ENCODE assay signal across 14 mouse cellular contexts in the genomic region with DNA sequence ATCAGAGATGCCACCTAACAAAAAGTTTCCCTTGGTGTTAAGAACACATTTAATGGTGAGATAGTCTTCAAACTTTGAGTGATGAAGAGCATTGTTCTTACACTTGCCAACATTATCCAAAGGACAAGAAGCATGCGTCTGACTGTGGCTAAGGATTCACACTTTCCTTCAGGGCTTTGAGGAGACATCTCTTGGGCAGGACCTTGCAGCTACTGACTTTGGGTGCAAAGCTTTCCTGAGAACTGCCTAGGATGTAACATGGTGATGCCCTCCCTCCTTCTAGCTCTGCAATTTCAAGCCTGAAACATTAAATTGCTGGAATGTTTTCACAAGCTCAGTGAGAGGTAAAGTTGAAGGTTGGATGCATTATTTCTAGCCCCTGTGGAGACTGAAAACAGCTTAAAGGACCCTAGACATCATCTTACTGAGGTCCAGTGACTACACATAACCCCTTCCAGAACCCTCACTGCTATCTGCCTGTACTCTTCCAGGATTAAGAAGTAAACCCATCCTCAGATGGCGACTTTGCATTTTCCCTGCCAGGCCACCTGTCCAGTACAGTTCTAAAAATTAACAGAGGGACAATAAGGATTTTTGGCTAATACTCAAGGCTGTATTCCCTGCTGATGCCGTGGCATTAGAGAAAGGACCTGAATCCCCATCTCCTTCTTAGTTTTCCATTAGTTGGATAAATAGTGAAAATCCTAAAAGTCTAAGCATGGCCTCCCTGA.
"Had no signal": no experiment of that assay in that cellular context is flagged by ENCODE, and none has a peak within 500 bp of the region (broad histone marks: within the 10 kb centered on the region; RNA-seq: fewer than 3 reads in every experiment).

No protein-coding gene starts in this region.

- H3K27me3 ChIP-seq: limb, embryonic 15.5 days; liver, embryonic 13.5 days; lung, embryonic 15.5 days; midbrain, embryonic 12.5 days; neural tube, embryonic 13.5 days had no signal

- DNase-seq: kidney, postnatal 10 days; kidney, postnatal 4 days; liver, embryonic 13.5 days; liver, postnatal 0 days; right cerebral cortex, postnatal 14 days; thymus, adult 18-20 months; thymus, postnatal 25 days had no signal

- H3K4me3 ChIP-seq: layer of hippocampus, adult 2 months; limb, embryonic 15.5 days; liver, embryonic 13.5 days; lung, embryonic 15.5 days; midbrain, embryonic 12.5 days; neural tube, embryonic 13.5 days had no signal

- H3K4me1 ChIP-seq: limb, embryonic 15.5 days; liver, embryonic 13.5 days; lung, embryonic 15.5 days; midbrain, embryonic 12.5 days; neural tube, embryonic 13.5 days had no signal

- H3K36me3 ChIP-seq: limb, embryonic 15.5 days; liver, embryonic 13.5 days; lung, embryonic 15.5 days; midbrain, embryonic 12.5 days; neural tube, embryonic 13.5 days had no signal

- H3K9me3 ChIP-seq: limb, embryonic 15.5 days; liver, embryonic 13.5 days; lung, embryonic 15.5 days; midbrain, embryonic 12.5 days; neural tube, embryonic 13.5 days had no signal

- H3K27ac ChIP-seq: layer of hippocampus, adult 2 months; limb, embryonic 15.5 days; liver, embryonic 13.5 days; lung, embryonic 15.5 days; midbrain, embryonic 12.5 days; neural tube, embryonic 13.5 days; stomach, postnatal 0 days had no signal

- H3K4me2 ChIP-seq: limb, embryonic 15.5 days; liver, embryonic 13.5 days; lung, embryonic 15.5 days; midbrain, embryonic 12.5 days; neural tube, embryonic 13.5 days had no signal

- ATAC-seq: liver, postnatal 0 days; midbrain, embryonic 16.5 days had no signal

- H3K9ac ChIP-seq: limb, embryonic 15.5 days; liver, embryonic 13.5 days; liver, postnatal 0 days; lung, embryonic 15.5 days; midbrain, embryonic 12.5 days; neural tube, embryonic 13.5 days had no signal
